Mouse (Mus musculus) C2C12 (cell line): Measurements from ENCODE around the gene Pdcd1lg2. TPM values are rescaled to one million over a fixed set of nuclear protein-coding genes. Genes with fewer than 3 reads are reported as not detected.

Experiments
- H3K27me3 ChIP-seq: one replicate; pipeline ENCODE4 v1.6.1; 2011; ENCODE audit not compliant: control insufficient read depth, insufficient read depth, insufficient read length
- H3K36me3 ChIP-seq: one replicate; pipeline ENCODE4 v1.6.1; 2011; ENCODE audit not compliant: control insufficient read depth, insufficient read depth
- H3K4me3 ChIP-seq: one replicate; pipeline ENCODE4 v1.5.1; 2011; ENCODE audit warnings: mild to moderate bottlenecking, control low read depth; ENCODE audit not compliant: poor library complexity, insufficient read depth, severe bottlenecking
- H3K79me2 ChIP-seq: one replicate; pipeline ENCODE4 v1.6.1; 2011; ENCODE audit not compliant: control insufficient read depth, insufficient read depth
- H3K79me3 ChIP-seq: one replicate; pipeline ENCODE4 v1.6.1; 2011; ENCODE audit warnings: low read depth, control low read depth
- H3ac ChIP-seq: one replicate; pipeline ENCODE3; 2011; ENCODE audit warnings: low read depth; ENCODE audit not compliant: control insufficient read depth, insufficient read length
- CEBPB ChIP-seq: IDR thresholded peaks from one replicate; pipeline ENCODE4 v1.6.1; 2011; ENCODE audit warnings: low read depth, mild to moderate bottlenecking, control low read depth, moderate library complexity
- CTCF ChIP-seq: IDR thresholded peaks from one replicate; pipeline ENCODE4 v1.5.1; 2011; ENCODE audit not compliant: control insufficient read depth, insufficient read depth, insufficient read length
- FOSL1 ChIP-seq: IDR thresholded peaks from one replicate; pipeline ENCODE4 v1.8.0; 2011; ENCODE audit warnings: mild to moderate bottlenecking, low read length; ENCODE audit not compliant: poor library complexity, insufficient read depth, severe bottlenecking
- MAX ChIP-seq: IDR thresholded peaks from one replicate; pipeline ENCODE4 v1.6.1; 2011; ENCODE audit warnings: mild to moderate bottlenecking, control low read depth
- MYOD1 ChIP-seq: IDR thresholded peaks from one replicate; pipeline ENCODE4 v1.6.1; 2011; ENCODE audit warnings: low read depth; ENCODE audit not compliant: control insufficient read depth, insufficient read length
- MYOG ChIP-seq: IDR thresholded peaks from one replicate; pipeline ENCODE4 v1.6.1; 2011; ENCODE audit not compliant: control insufficient read depth, insufficient read length; ENCODE audit errors: extremely low read depth
- USF1 ChIP-seq: IDR thresholded peaks from one replicate; pipeline ENCODE4 v1.6.1; 2011; ENCODE audit warnings: low read depth, mild to moderate bottlenecking, control low read depth, moderate library complexity
- polyA plus RNA-seq: library from polyadenylated mRNA; unstranded; fragments of >200 nt; fragmentation: generic; extraction: Trizol; gene quantifications from one replicate; pipeline ENCODE4 v1.2.1, GENCODE M21; 2012; ENCODE audit warnings: missing spikeins

The Pdcd1lg2 gene
- polyA plus RNA-seq, 1 experiment: not detected

DNA sequence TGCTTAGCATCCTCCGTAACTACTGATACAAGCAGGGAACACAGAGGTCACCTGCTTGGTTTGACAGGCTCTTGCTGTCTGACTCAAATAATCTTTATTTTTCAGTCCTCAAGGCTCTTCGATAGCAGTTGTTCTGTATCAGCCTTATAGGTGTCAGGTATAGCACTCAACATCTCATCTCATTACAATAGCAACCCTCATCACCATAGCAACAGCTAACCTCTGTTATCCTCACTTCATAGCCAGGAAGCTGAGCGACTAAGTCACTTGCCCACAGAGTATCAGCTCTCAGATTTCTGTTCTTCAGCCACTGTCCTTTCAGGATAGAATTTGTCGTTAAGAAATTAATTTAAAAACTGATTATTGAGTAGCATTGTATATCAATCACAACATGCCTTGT lies 24.9 kb upstream of the Pdcd1lg2 start:
- Histone ChIP-seq H3K79me3 (no peaks in the 10 kb centered on the region), H3K27me3 (peaks cover 3% of the 10 kb centered on the region), H3ac (no peak overlapping the region), H3K4me3 (no peak overlapping the region), H3K79me2 (no peaks in the 10 kb centered on the region), H3K36me3 (no peaks in the 10 kb centered on the region)
- TF ChIP-seq FOSL1 (no peak), MYOG (no peak), CTCF (no peak), USF1 (no peak), MAX (no peak), CEBPB (no peak), MYOD1 (no peak)

- no peaks in the 10 kb centered on the region for H3K27me3 ChIP-seq
- TF ChIP-seq MYOD1: no peak
- no peak for TF ChIP-seq CTCF
- no peak for TF ChIP-seq MAX
- no peak for TF ChIP-seq FOSL1
- TF ChIP-seq CEBPB: no peak
- no peak for TF ChIP-seq MYOG
- TF ChIP-seq USF1: no peak
- H3K79me3 ChIP-seq: no peaks in the 10 kb centered on the region
- no peaks in the 10 kb centered on the region for H3K79me2 ChIP-seq
- H3ac ChIP-seq: no peak overlapping the region
- no peak overlapping the region for H3K4me3 ChIP-seq
- H3K36me3 ChIP-seq: no peaks in the 10 kb centered on the region
Measured at GRCm38 (mm10) chr19:29388818-29389217, 21.9 kb upstream of the Pdcd1lg2 start.

- no peaks in the 10 kb centered on the region for H3K36me3 ChIP-seq
- H3K79me3 ChIP-seq: no peaks in the 10 kb centered on the region
- TF ChIP-seq MAX (no peak), USF1 (no peak), CEBPB (no peak), MYOG (no peak), CTCF (no peak), FOSL1 (no peak), MYOD1 (no peak)
- H3K79me2 ChIP-seq: no peaks in the 10 kb centered on the region
- H3K27me3 ChIP-seq: no peaks in the 10 kb centered on the region
- H3ac ChIP-seq: no peak overlapping the region
- H3K4me3 ChIP-seq: no peak overlapping the region
Measured at GRCm38 (mm10) chr19:29390483-29390882, 20.2 kb upstream of the Pdcd1lg2 start.

DNA sequence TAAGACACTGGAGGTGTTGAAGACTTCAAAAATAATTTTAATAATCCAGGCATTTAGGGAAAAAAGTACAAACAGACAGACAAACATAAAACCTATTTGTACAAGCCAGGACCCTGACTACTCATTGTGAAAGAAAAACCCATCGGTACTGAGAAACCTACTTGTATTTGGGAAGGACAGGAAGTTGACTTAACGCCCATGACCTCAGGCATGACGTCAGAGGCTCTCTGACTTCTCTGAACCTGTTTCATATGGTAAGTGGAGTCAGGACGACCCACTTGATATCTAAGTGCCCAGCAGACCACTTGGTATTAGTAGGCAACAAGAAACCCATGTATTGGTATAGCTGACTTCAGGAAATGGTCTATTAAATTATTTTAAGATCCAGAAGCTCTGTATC lies 19.4 kb upstream of the Pdcd1lg2 start:
- no peak overlapping the region for H3ac ChIP-seq
- H3K27me3 ChIP-seq: no peaks in the 10 kb centered on the region
- no peaks in the 10 kb centered on the region for H3K79me3 ChIP-seq
- TF ChIP-seq MYOD1: no peak
- TF ChIP-seq CTCF: no peak
- no peak for TF ChIP-seq MAX
- TF ChIP-seq MYOG: no peak
- TF ChIP-seq FOSL1: no peak
- no peak for TF ChIP-seq CEBPB
- TF ChIP-seq USF1: no peak
- H3K79me2 ChIP-seq: no peaks in the 10 kb centered on the region
- H3K4me3 ChIP-seq: no peak overlapping the region
- H3K36me3 ChIP-seq: no peaks in the 10 kb centered on the region

DNA sequence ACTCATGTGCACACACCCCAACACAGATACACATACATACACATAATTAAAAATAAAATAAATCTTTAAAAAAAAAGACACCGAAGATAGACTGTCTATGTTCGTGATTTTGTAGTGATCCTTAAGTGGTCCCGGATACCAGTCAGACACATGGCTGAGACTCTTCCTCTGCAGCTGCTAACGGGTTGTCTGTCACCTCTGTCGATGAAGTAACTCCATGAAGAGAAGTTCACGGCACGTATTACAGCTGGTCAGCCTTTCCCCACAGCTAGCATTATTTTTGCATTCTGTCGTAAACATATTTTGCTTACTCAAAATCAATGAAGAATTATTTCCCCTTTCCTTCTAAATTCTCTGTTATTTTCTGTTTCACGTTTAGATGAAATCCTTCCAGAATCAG lies 17.4 kb upstream of the Pdcd1lg2 start:
- no peak overlapping the region for H3K4me3 ChIP-seq
- no peaks in the 10 kb centered on the region for H3K79me3 ChIP-seq
- no peaks in the 10 kb centered on the region for H3K27me3 ChIP-seq
- TF ChIP-seq CEBPB (no peak), MAX (no peak), MYOD1 (no peak), MYOG (no peak), FOSL1 (no peak), USF1 (no peak), CTCF (no peak)
- no peaks in the 10 kb centered on the region for H3K79me2 ChIP-seq
- H3ac ChIP-seq: no peak overlapping the region
- H3K36me3 ChIP-seq: no peaks in the 10 kb centered on the region

- Histone ChIP-seq H3K27me3 (no peaks in the 10 kb centered on the region), H3K79me2 (no peaks in the 10 kb centered on the region), H3ac (no peak overlapping the region), H3K79me3 (no peaks in the 10 kb centered on the region), H3K4me3 (no peak overlapping the region), H3K36me3 (no peaks in the 10 kb centered on the region)
- TF ChIP-seq CEBPB: no peak
- TF ChIP-seq MAX: no peak
- TF ChIP-seq MYOD1: no peak
- TF ChIP-seq CTCF: no peak
- no peak for TF ChIP-seq FOSL1
- no peak for TF ChIP-seq MYOG
- no peak for TF ChIP-seq USF1
Measured at GRCm38 (mm10) chr19:29394721-29395120, 16.0 kb upstream of the Pdcd1lg2 start.
